8 mouse cellular contexts compared by ENCODE assay signal in genomic region chrX:71051361-71052114, GRCm38 (mm10). TPM values are rescaled to one million over a fixed set of nuclear protein-coding genes. Genes with fewer than 3 reads are reported as not detected.
A peak's percentile ranks its signal among the peaks of the same experiment; 100 is the strongest.
DNase-seq lines count a peak whose midpoint lies in the region; ATAC-seq and TF ChIP-seq lines count a peak whose summit lies in the region.

No protein-coding gene starts in this region.

- intact Hi-C loops in left cerebral cortex, postnatal 36 days (cut with DNase I) = loop anchor here (2.0 to 5.0 kb wide), 5 partner anchors 159 to 469 kb away; partner anchors contain the start of gene Mtmr1

- peak overlapping the region; percentile 74 for H3K9ac ChIP-seq in forebrain, embryonic 13.5 days
- peak overlapping the region; percentile 50 for H3K9ac ChIP-seq in hindbrain, embryonic 12.5 days
- peak overlapping the region; percentile 55 for H3K9ac ChIP-seq in midbrain, embryonic 15.5 days

- 23% methylated on average over 30 of the region's 30 CpGs for WGBS in forebrain, embryonic 13.5 days
- WGBS in hindbrain, embryonic 12.5 days = 36% methylated on average over 26 of the region's 30 CpGs
- 23% methylated on average over 30 of the region's 30 CpGs for WGBS in midbrain, embryonic 15.5 days

- no peak overlapping the region for H3K27ac ChIP-seq in bone marrow macrophage, adult 2 months (ENCODE audit: insufficient read depth, low read depth, low read length)
- H3K27ac ChIP-seq in forebrain, embryonic 13.5 days = peak overlapping the region; percentile 90
- peak overlapping the region; percentile 79 for H3K27ac ChIP-seq in hindbrain, embryonic 12.5 days
- H3K27ac ChIP-seq in midbrain, embryonic 15.5 days = peak overlapping the region; percentile 82

- H3K9me3 ChIP-seq in forebrain, embryonic 13.5 days (replicated peaks) = no peaks in the 10 kb centered on the region
- H3K9me3 ChIP-seq in hindbrain, embryonic 12.5 days (replicated peaks) = no peaks in the 10 kb centered on the region
- no peaks in the 10 kb centered on the region for H3K9me3 ChIP-seq in midbrain, embryonic 15.5 days

- TF ChIP-seq CTCF in bone marrow macrophage, adult 2 months (IDR thresholded peaks at IDR 0.05; ENCODE audit: low read depth, low read length) = no peak

- ATAC-seq in cerebellum, adult (ENCODE audit: insufficient number of reproducible peaks, low FRiP score, low TSS enrichment) = no peak
- ATAC-seq in forebrain, embryonic 13.5 days = peak; percentile 76
- peak; percentile 81 for ATAC-seq in hindbrain, embryonic 12.5 days (ENCODE audit: low FRiP score)
- peak; percentile 74 for ATAC-seq in midbrain, embryonic 15.5 days (replicated peaks)
- ATAC-seq in monocyte, adult 5-6 weeks (replicated peaks; ENCODE audit: insufficient number of reproducible peaks, low FRiP score, low TSS enrichment, poor library complexity, severe bottlenecking) = no peak

- peaks cover 4% of the 10 kb centered on the region; the same call in 1 of the 2 replicates for H3K4me1 ChIP-seq in bone marrow macrophage, adult 2 months (ENCODE audit: control insufficient read depth, insufficient read depth, low read length)
- H3K4me1 ChIP-seq in forebrain, embryonic 13.5 days = peaks cover 14% of the 10 kb centered on the region; the same call in 1 of the 2 replicates
- H3K4me1 ChIP-seq in hindbrain, embryonic 12.5 days = no peaks in the 10 kb centered on the region
- H3K4me1 ChIP-seq in midbrain, embryonic 15.5 days = peaks cover 4% of the 10 kb centered on the region; the same call in 1 of the 2 replicates

- peak; percentile 35 for DNase-seq in cerebellum, adult 11 months
- DNase-seq in left cerebral cortex, postnatal 36 days (ENCODE audit: low spot score in 2 of 2) = peak; percentile 25 to 31

- H3K4me3 ChIP-seq in bone marrow macrophage, adult 2 months (ENCODE audit: insufficient read depth, low read length) = peak overlapping the region; percentile 60
- peak overlapping the region; percentile 54 for H3K4me3 ChIP-seq in forebrain, embryonic 13.5 days
- peak overlapping the region; percentile 45 for H3K4me3 ChIP-seq in hindbrain, embryonic 12.5 days
- H3K4me3 ChIP-seq in midbrain, embryonic 15.5 days = peak overlapping the region; percentile 58

- no peaks in the 10 kb centered on the region for H3K36me3 ChIP-seq in forebrain, embryonic 13.5 days (ENCODE audit: poor library complexity, severe bottlenecking)
- H3K36me3 ChIP-seq in hindbrain, embryonic 12.5 days = no peaks in the 10 kb centered on the region
- H3K36me3 ChIP-seq in midbrain, embryonic 15.5 days (replicated peaks) = no peaks in the 10 kb centered on the region

- H3K27me3 ChIP-seq in forebrain, embryonic 13.5 days = no peaks in the 10 kb centered on the region
- peaks cover 24% of the 10 kb centered on the region for H3K27me3 ChIP-seq in hindbrain, embryonic 12.5 days
- H3K27me3 ChIP-seq in midbrain, embryonic 15.5 days (replicated peaks) = peaks cover 4% of the 10 kb centered on the region; the same call in 1 of the 2 replicates

- H3K4me2 ChIP-seq in forebrain, embryonic 13.5 days = peak overlapping the region; percentile 69
- peak overlapping the region; percentile 66 for H3K4me2 ChIP-seq in hindbrain, embryonic 12.5 days (replicated peaks)
- H3K4me2 ChIP-seq in midbrain, embryonic 15.5 days = peak overlapping the region; percentile 69

- no peak for TF ChIP-seq POLR2A in bone marrow macrophage, adult 2 months (IDR thresholded peaks at IDR 0.05; ENCODE audit: borderline replicate concordance, low read depth, low read length)

RNA-seq across cellular contexts. Expression of gene Mamld1, which starts 1.5 kb away (rescaled TPM):
- polyA plus RNA-seq in bone marrow macrophage, adult 2 months (2012; ENCODE audit: insufficient read depth, insufficient read length, missing spikeins) = 2.4 and 4.8 TPM in 2 replicates
- 6.4 and 6.8 TPM in 2 replicates for polyA plus RNA-seq in forebrain, embryonic 13.5 days (2015; fragmentation: Nextera tagmentation; extraction: Ambion mirVana)
- 3.2 and 4.9 TPM in 2 replicates for polyA plus RNA-seq in hindbrain, embryonic 12.5 days (2016; fragmentation: Nextera tagmentation; extraction: Ambion mirVana)
- 10 to 100 TPM; 27.2 to 35.8 TPM for total RNA-seq in left cerebral cortex, postnatal 36 days (2021)
- polyA plus RNA-seq in midbrain, embryonic 15.5 days (2015; fragmentation: Nextera tagmentation; extraction: Ambion mirVana) = 5.4 and 5.6 TPM in 2 replicates
- not detected in 3 replicates for total RNA-seq in monocyte, adult 5-6 weeks (2017)

Comparison
In these comparisons a context has a peak if more than half of its experiments do, and no peak if none do; other contexts are left out.
1. ATAC-seq: peak in forebrain, embryonic 13.5 days (single experiment), hindbrain, embryonic 12.5 days (single experiment) and midbrain, embryonic 15.5 days (single experiment); none in cerebellum, adult (single experiment) and monocyte, adult 5-6 weeks (single experiment).
2. Peak in every context shown above with its lines, with median percentiles within 50 percentile points of each other: H3K4me3 ChIP-seq, H3K4me2 ChIP-seq and H3K9ac ChIP-seq.